Mouse (Mus musculus) layer of hippocampus, adult 18-20 months (tissue): ENCODE measurements around the gene Zfp827. TPM values are rescaled to one million over a fixed set of nuclear protein-coding genes. Genes with fewer than 3 reads are reported as not detected.
A peak's percentile ranks its signal among the peaks of the same experiment; 100 is the strongest.

ENCODE experiments used
- DNase-seq, 2 experiments: peaks; one replicate each; pipeline ENCODE4 v3.0.0; 2022; ENCODE audit warnings: low spot score in 2 of 2
- total RNA-seq, 2 experiments: library from RNA; stranded (reverse); gene quantifications; 2 replicates each; pipeline ENCODE4 v1.2.3; 2021

Gene Zfp827
- total RNA-seq, 2 experiments from 2014 or later, result 30.5 to 31.1 TPM

- DNase-seq, result no peak
Measured at GRCm38 (mm10) chr8:79060013-79060609, 31.9 kb downstream of the Zfp827 start.

GRCm38 (mm10) chr8:79065924-79066323 is 37.7 kb downstream of the Zfp827 start:
- DNase-seq, result no peak

- DNase-seq, result no peak
Measured at GRCm38 (mm10) chr8:79067812-79068630, 39.8 kb downstream of the Zfp827 start.

GRCm38 (mm10) chr8:79073311-79073710 is 45.1 kb downstream of the Zfp827 start:
- DNase-seq, result no peak

- DNase-seq, result no peak
Measured at GRCm38 (mm10) chr8:79074986-79075385, 46.7 kb downstream of the Zfp827 start.

GRCm38 (mm10) chr8:79077256-79077655 is 49.0 kb downstream of the Zfp827 start:
- no peak for DNase-seq

GRCm38 (mm10) chr8:79078556-79079195 is 50.4 kb downstream of the Zfp827 start:
- DNase-seq, result no peak

- DNase-seq, result peak in 1 of 2 experiments; percentile 27
Measured at GRCm38 (mm10) chr8:79079196-79079561, 50.9 kb downstream of the Zfp827 start.

- DNase-seq, result no peak
Measured at GRCm38 (mm10) chr8:79080096-79080739, 52.0 kb downstream of the Zfp827 start.

- no peak for DNase-seq
Measured at GRCm38 (mm10) chr8:79081333-79081732, 53.1 kb downstream of the Zfp827 start.

GRCm38 (mm10) chr8:79081955-79082354 is 53.7 kb downstream of the Zfp827 start:
- DNase-seq, result no peak

GRCm38 (mm10) chr8:79083461-79084358 is 55.5 kb downstream of the Zfp827 start:
- no peak for DNase-seq

GRCm38 (mm10) chr8:79084359-79084820 is 56.2 kb downstream of the Zfp827 start:
- DNase-seq, result no peak

GRCm38 (mm10) chr8:79094422-79094821 is 66.2 kb downstream of the Zfp827 start:
- no peak for DNase-seq

GRCm38 (mm10) chr8:79095162-79095561 is 66.9 kb downstream of the Zfp827 start:
- DNase-seq, result no peak

GRCm38 (mm10) chr8:79096970-79097369 is 68.7 kb downstream of the Zfp827 start:
- no peak for DNase-seq

GRCm38 (mm10) chr8:79102707-79103106 is 74.5 kb downstream of the Zfp827 start:
- DNase-seq, result no peak

- no peak for DNase-seq
Measured at GRCm38 (mm10) chr8:79103185-79103878, 75.1 kb downstream of the Zfp827 start.

GRCm38 (mm10) chr8:79103923-79104580 is 75.8 kb downstream of the Zfp827 start:
- DNase-seq, result no peak
